Mouse (Mus musculus): ENCODE data around the gene Ncaph. TPM values are rescaled to one million over a fixed set of nuclear protein-coding genes. Genes with fewer than 3 reads are reported as not detected.
"Not testable (repeated sequence)": the region's sequence is repeated elsewhere in the genome, so short reads cannot be mapped to it uniquely, and the experiment has no call there.

Ncaph gene
- 1 to 10 TPM in 1 of 2 experiments, under 1 TPM in 1; 0.45 to 1.2 TPM for total RNA-seq (2021)
- long read RNA-seq, result 0 reads

GRCm38 (mm10) chr2:127133621-127134461, at the start of gene Ncaph:
TSS of gene Ncaph (minus strand) at chr2:127133954.
- DNase-seq (ENCODE audit: low spot score in 2 of 2), result peak; percentile 84 to 92

- peak; percentile 76 to 91 for DNase-seq (ENCODE audit: low spot score in 2 of 2)
Measured at GRCm38 (mm10) chr2:127182598-127183381, 49.0 kb upstream of the Ncaph start.

- DNase-seq (ENCODE audit: low spot score in 2 of 2), result peak in 1 of 2 experiments; percentile 67
Measured at GRCm38 (mm10) chr2:127166261-127166660, 32.5 kb upstream of the Ncaph start.

- no peak for DNase-seq (ENCODE audit: low spot score in 2 of 2)
Measured at GRCm38 (mm10) chr2:127165675-127166074, 31.9 kb upstream of the Ncaph start.

DNA sequence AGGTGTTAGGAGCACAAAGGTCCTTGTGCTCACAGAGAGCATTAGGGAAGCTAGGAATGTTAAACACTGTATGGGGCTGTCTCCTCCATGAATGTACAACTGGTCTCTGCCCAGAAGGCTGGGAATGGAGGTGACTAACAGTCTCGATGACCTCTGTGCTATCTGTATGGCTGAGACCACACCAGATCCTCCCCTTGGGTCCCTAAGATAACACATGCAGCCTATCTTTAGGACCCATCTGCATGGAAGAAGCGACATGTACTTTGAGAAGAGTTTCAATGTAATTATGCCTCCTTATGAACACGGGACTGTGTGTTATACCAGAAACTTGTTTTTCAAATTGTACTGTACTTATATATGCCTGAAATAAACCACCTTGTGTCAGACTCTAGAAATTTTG, 11.9 kb upstream of the Ncaph start:
- DNase-seq (ENCODE audit: low spot score in 2 of 2), result no peak

GRCm38 (mm10) chr2:127143158-127144063, 9.7 kb upstream of the Ncaph start, which contains the start of gene Itpripl1:
TSS of gene Itpripl1 (minus strand) at chr2:127143442.
- peak; percentile 23 to 25 for DNase-seq (ENCODE audit: low spot score in 2 of 2)

DNA sequence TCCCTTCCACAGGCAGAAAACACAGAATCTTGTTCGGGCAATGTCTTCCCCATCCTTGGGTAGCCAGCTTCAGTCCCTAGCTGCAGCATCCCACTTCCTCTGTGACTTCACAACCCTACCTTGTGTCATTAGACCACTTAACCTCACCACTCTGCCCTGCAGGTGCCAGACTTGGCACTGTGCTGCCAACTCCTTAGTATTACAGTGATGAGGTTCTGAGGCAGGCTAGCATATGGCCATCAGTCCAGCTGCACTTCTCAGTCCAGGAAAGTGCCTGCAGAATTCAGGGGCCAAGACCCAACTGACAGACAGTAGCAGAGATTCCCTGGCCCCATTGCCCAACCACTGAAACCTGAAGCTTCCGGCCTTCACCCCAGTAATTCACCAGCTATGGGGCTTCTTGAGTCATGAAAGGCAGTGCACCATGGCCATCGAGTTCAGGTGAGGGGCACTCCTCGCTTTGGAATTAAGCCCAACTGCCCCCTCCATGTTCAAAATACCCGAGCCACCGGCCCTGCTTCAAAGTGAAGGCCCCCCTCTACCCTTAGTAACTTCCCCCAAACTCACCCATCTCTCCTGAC, 8.9 kb upstream of the Ncaph start:
- DNase-seq (ENCODE audit: low spot score in 2 of 2), result no peak

DNA sequence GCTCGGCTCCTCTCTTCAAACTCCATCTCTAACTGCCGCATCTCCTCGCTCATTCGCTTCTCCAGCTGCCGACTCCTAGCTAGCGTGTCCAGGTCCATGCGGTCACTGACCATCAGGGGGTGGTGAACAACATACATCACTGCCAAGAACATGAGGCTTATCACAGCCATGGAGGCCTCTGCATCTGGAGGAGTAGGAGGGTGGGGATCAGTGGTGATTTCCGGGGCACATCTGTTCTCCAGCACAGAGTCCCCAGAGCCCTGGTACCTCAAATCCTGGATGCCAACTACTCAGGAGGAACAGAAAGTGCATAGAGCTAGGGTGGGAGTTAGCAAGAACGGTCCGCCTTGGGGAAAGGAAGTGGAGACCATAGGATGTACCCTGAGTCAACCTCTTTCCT, 8.3 kb upstream of the Ncaph start:
- no peak for DNase-seq (ENCODE audit: low spot score in 2 of 2)

DNA sequence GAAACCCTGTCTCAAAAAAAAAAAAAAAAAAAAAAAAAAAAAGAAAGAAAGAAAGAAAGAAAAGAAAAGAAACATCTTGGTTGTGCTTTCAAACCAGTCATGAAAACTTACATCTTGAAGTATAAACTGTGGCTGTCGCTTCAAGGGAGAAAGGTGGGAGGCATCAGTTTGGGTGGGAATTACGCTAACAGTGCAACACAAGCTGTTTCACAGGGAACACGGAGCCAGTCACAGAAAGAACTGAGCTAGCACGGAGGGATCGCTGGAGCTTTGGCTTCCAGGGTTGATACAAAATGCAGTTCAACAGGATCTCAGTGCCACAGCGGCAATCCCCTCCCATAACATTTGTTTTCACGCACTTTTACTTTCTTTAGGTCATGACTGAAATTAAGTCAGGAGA, 6.3 kb upstream of the Ncaph start:
- DNase-seq (ENCODE audit: low spot score in 2 of 2), result peak; percentile 19 to 57

DNA sequence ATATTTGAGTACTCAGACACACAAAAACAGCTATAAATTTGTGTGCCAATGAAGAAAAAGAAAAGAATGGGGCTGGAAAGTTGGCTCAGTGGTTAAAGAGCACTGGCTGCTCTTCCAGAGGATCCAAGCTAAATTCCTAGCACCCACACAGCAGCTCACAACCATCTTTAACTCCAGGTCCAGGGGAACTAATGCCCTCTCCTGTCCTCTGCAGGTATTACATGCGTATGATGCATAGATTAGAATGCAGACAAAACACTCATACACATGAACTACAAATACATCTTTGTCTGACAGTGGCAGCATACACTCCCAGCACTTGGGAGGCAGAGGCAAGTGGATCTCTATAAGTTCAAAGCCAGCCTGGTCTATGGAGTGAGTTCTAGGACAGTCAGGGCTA, 5.9 kb upstream of the Ncaph start:
- no peak for DNase-seq (ENCODE audit: low spot score in 2 of 2)

- DNase-seq (ENCODE audit: low spot score in 2 of 2), result no peak
Measured at GRCm38 (mm10) chr2:127139094-127139493, 5.3 kb upstream of the Ncaph start.

DNA sequence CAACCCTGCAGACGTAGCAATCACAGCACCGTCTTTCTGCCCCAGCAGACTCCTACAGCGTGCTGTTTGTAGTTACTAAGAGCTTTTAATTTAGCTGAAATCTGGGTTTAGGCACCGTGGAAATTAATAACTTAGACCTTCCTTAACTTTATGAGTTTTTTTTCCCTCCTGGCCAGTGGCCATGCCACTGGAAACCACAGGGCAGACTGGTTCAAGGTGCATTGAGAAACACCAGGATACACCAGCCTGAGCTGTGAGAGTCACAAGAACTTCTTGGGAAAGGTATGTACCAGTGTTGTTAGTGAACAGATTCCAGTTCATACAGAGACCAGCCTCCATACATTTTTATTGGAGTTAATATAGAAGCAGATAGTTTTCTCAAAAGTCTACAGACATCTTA, 4.7 kb upstream of the Ncaph start:
- no peak for DNase-seq (ENCODE audit: low spot score in 2 of 2)

GRCm38 (mm10) chr2:127137838-127138420, 4.2 kb upstream of the Ncaph start:
- DNase-seq (ENCODE audit: low spot score in 2 of 2), result no peak

DNA sequence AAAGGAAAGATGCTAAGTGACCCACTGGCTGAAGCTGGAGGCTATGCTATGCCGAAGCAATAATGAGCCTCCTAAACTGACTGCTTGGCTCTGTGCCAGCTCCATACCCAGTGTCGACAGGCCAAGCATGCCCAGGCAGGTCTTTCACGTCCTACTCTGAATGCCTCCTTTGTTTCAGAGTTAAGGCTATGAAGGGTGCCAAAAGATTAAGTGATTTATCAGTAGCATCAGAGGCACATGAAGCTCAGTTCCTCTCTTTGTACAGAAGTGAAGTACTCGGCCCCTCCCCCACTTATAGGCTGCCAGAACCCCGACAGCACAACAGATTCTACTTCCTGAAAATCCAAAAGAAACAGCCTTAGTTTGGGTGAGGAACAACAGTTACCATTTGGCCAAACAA, 3.2 kb upstream of the Ncaph start:
- DNase-seq (ENCODE audit: low spot score in 2 of 2), result peak in 1 of 2 experiments; percentile 20

DNA sequence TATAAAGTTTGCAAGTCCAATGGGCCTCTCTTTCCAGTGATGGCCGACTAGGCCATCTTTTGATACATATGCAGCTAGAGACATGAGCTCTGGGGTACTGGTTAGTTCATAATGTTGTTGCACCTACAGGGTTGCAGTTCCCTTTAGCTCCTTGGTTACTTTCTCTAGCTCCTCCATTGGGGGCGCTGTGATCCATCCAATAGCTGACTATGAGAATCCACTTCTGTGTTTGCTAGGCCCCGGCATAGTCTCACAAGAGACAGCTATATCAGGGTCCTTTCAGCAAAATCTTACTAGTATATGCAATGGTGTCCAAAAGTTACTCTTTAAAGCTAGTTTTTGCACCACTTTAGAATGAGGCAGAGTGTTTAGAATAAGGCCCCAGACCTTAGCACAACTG, 1.5 kb upstream of the Ncaph start:
- not testable (repeated sequence) for DNase-seq (ENCODE audit: low spot score in 2 of 2)

DNA sequence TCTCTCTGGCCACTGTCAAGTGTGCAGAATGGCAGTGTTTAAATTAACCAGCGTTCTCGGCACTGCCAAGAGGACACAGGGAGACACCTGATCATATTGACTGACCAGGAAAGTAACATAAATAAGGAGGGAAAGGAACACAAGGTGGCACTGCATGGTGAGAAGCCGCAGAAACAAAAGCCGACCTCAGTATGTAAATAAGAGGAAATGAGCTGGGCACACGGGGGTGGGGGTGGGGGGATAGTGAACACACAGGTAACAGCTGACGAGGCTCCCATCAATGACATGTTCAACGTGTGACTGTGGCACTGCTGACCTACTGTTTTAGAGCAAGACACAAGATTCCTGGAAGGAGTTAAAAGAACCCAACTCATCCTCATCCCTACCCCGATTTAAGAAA, 2.4 kb downstream of the Ncaph start:
- no peak for DNase-seq (ENCODE audit: low spot score in 2 of 2)

- no peak for DNase-seq (ENCODE audit: low spot score in 2 of 2)
Measured at GRCm38 (mm10) chr2:127128926-127129325, 4.8 kb downstream of the Ncaph start.

DNA sequence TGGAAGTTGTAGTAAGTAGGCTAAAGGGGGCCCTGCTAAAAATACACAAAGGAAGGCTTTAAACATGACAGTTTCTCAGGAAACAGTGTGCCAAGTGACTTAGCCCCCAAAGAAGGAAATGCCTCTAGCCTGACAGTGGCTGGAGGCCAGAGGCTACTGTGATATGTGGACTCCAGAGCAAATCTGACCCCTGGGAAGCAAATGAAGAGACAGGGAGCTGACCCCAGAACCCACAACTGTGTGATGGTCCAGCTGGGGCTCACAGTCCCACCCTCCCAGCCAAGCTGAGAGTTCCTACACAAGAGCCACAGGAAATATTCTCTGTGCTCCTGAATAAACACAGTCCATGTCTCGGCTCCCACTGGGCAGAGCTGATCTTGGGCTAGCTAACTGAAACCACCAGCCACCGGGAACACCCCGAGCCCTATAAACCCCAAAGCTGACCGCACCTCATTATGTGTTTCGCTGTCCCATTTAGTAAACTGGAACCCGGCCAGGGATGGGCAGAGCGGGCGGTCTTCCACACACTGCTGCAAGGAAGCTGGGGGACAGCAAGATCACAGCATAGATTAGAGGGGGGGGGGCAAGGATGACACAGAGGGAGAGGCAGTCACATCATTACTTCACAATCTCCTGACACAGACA, 12.0 kb downstream of the Ncaph start:
- DNase-seq (ENCODE audit: low spot score in 2 of 2), result no peak

DNA sequence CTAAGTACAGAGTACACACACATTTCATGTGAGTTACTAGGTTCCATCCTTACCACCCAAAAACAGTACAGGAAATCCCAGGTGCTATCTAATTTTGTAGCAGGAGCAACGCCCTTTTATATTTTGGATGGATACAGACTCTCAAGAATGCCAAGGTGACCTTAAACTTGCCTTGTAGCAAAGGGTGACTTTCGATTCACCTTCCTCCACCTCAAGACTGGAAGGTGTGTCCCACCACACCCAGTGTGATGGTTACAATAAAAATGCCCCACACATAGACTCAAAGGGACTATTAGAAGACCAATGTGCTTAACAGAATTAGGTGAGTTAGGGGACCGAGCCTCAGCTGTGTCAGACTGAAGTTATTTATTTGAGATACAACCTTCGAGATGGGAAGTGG, 24.8 kb downstream of the Ncaph start:
- DNase-seq (ENCODE audit: low spot score in 2 of 2), result no peak

- no peak for DNase-seq (ENCODE audit: low spot score in 2 of 2)
Measured at GRCm38 (mm10) chr2:127092000-127092399, 41.8 kb downstream of the Ncaph start.
